Mouse (Mus musculus): ENCODE results near the gene Meis2.

Gene Meis2

DNA sequence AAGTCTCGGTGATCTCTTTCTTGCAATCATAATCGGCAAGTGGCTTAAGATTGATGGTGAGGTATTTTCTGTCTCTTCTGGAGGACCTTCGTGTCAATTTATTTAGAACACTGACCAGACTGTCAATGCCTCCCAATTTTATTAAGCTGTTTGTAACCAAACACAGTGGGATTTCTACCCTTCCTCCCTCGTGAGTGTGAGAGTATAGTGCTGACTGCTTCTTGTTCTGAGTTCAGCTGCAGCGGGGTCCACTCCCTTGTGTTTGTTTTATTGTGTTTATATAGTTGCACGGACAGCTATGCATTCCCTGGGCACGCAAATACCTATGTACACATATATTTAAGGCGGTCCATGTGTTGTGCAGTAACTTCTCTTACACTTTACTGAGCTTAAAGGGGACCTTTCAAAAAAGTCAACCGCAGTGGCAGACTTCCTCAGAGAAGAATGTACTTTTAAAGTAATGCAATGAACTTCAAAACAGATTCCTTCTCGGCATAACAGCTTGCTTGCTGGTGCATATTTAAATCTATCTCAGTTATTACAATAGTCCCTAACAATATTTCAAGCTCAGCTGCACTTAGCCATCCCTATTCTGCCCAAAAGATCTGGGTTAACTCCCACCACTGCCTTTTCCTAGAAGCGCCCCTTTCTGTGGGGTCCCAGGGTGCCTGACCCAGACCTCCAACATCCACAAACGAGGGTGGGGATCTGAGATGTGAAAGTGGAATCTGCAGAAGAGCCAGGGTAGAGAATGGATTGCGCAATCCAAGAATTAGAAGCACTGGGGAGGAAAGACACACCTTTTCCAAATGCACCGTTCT, 211.4 kb downstream of the Meis2 start:
- DNase-seq = peak; percentile 26

DNA sequence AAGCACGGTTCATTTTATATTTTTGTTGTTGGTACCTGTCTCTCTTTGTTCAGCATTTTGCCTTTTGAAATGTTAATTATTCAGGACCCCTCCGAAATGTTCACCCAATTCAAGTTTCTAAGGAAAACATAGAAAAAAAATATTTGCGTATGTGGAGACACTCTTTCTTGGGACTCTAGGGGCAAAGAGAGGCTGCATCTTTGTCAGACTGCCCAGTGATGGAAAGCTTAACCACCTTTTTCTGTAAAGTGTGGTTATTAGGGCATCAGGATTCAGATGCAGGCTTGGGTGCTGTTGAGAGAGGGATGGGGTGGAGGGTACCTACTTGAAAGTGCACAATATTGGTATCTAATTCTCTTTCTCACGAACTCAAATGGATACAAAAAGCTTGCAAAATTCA, 212.4 kb downstream of the Meis2 start:
- no peak for DNase-seq

DNA sequence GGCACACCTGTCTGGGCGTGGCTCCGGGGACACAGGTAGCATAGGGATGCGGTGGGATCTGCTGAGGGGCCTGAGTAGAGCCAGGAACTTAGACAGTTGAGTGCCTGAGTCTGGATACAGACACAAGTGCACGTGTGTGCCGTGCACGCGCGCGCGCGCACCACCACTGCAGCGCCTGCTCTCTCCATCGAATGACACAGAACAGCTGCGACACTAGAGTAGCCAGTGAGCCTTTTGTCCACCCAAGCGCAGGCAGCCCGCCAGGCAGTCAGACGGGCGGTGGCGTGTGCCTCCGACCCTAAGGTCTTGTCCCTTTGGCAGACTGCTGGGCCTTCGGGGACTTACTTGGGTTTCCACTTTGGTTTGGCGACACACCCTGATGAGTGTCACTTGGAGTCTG, 213.0 kb downstream of the Meis2 start:
- DNase-seq = peak; percentile 84

DNA sequence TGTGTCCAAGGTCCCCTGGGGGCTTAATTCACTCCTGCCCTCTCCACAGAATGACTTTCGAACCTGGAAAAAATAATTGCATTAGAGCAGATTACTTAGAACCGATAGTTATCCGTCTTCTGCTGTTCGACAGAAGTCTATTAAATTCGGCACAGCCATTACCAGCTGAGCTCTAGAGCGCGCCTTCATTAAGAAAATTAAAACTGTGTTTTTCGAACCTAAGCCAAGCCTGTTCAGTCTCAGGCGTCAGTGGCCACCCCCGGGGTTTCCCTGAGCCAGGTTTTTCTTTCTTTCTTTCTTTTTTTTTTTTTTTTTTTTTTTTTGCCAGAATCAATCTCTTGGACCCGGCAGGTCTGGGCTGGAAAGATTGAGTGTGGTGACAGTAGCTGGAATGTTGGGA, 213.5 kb downstream of the Meis2 start:
- peak; percentile 24 for DNase-seq

DNA sequence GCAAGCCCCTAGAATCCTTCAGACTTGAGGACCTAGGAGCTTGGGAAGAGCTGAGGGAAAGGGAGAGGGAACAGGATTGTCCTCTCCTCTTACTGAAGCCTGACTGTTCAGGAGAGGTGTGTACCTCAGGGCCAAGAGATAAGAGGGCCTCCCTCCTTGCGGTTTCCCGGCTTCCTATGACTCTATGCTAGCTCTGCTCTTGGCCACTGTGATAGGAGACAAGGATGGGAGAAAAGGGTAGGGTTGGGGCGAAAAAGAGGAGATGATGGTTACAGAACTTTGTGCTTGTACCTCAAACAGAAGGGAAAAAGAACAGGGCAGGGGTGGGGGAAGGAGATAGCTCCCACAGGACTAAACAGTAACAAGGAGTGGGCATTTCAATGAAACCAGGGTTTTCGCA, 214.7 kb downstream of the Meis2 start:
- no peak for DNase-seq

DNA sequence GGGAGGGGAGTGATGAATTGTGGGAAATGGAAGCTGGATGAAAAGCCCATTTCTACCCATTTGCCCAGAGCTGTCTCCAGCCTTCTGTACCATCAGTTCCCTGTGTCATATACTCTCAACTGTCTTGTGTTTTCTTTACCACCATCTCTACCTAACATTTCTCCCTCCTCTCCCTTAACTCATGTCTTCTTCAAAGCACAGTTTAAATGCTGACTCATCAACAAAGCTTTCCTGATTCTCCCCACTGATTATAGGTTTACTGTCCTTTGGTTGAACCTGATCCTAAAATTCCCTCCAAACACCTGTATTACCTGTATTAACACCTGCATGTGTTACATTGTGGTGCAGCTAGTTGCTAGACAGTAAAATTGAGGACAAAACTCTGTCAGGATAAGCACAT, 222.8 kb downstream of the Meis2 start:
- DNase-seq = no peak

DNA sequence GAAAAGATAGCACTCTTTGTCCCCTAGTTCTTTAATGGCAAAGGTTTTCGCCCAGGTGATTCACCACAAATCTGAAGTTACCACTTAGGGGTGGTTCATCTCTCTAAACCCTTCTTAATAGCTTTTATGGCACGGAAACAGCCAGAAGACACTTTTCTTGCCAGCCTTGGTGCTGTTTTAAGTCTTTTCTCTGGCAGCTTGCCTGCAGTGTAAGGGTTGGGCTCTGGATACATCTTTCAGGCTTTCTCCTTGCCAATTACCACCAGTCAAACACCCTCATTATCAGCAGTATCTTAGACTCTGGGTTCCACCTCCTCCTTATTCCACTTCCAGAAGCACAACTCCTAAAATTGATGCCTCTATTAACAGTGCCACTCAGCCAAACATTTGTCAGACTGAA, 229.6 kb downstream of the Meis2 start:
- DNase-seq = no peak

DNA sequence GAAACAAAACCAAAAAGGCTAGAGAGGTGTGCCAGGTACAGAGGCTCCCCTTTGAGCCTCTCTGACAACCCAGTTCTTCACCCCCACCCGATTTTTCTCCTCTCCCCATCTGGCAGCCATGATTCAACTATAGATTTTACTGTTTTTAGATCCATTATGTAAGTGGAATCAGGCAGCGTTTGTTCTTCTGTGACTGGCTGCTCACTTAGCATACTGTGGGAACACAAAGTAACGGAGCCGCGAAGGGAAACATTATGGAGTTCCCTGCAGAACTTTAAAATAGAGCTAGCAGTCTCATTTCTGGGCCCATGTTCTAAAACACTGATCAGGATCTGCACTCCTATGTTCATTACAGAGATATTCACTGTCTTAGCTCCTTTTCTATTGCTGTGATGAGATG, 243.3 kb downstream of the Meis2 start:
- no peak for DNase-seq

DNA sequence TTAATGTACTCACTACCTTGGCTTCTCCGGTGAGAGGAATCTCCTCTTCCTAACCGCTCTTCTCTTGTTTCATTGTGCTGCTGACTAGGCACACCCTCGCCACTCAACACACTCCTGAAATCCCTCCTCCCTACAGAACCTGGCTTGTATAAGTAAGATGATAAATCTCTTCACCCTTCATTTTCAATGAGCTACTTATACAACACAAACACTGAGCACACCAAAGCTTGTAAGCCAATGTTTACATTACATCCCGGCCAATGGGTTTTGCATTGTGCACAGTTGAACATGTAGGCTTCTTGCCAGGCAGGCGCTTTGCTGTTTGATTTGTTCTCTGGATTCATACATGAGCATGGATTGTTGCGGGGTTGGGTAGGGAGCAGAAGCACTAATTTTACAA, 247.7 kb downstream of the Meis2 start:
- DNase-seq = no peak

DNA sequence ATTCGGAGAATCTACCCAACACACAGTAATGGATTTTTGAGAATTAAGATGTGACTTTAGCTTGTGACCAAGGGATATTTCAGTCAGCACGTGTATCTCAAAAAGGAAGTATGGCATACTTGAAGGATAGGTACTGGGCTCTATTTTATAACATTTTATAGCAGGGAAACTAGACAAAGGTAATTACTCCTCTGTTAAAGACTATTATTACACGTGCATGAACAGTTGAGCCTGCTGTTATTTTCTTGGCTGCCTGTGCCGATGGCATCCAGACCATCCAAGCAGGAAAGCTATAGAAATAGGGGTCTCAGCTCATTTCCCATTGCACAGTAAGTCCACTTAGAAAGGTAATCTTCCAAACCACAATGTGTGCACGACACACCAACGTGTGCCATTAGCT, 251.9 kb downstream of the Meis2 start:
- DNase-seq = peak; percentile 15

DNA sequence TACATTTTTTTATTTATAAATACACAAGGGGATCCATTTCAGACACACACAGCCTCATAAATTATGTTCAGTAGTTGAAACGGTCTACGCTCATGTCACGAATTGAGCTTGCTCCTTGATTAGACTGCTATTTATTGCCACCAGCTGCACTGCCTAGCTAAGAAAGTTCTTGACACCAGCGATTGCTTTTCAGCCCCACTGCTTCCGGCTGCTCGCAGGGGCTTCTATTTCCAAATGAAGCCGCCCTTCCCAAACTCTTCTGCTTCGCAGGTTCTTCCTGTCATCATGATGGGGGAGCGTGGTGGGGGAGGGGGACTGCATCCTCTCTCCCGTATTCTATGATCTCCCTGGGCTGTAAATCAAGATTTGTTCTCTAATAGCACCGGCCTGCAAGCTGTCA, 252.3 kb downstream of the Meis2 start:
- DNase-seq = peak; percentile 59
